Mouse (Mus musculus): ENCODE data around the gene Fam136a.
"Not testable (repeated sequence)": the region's sequence is repeated elsewhere in the genome, so short reads cannot be mapped to it uniquely, and the experiment has no call there.

The Fam136a gene

DNA sequence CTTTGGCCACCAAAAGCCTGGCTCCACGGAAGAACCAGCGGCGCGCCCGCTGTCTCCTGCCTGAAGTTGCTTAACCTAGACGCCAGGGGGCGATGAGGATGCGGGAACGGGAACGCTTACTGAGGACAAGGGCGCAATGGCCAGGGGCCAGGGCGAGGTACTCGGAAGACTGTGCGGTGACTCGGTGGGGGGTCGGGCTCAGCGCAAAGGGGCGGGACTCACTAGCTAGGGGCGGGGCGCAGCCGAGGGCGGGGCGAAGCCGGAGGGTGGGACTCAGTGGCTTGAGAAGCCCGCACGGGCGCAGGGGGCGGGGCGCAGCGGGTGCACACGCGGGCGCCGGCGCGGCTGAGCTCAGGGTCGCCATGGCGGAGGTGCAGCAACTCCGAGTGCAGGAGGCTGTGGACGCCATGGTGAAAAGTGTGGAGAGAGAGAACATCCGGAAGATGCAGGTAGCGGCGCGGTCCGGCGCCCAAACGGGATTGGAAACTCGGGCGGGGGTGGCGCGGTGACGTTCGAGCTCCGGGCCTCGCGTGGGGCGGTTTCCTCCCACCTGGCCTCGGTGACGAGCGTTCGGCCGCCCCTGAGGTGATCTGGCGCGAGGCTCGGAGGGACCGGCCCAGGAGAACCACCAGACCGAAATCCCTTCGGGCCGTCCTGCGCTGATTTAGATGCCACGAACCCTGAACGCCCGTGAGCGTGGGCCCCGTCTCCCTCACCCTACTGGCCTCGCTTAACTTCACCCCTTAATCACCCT is at the start of gene Fam136a:
TSS of gene Fam136a (plus strand) at position 276 of the 754 bp plus-strand sequence.
- peak; percentile 95 for DNase-seq (ENCODE audit: low spot score)

DNA sequence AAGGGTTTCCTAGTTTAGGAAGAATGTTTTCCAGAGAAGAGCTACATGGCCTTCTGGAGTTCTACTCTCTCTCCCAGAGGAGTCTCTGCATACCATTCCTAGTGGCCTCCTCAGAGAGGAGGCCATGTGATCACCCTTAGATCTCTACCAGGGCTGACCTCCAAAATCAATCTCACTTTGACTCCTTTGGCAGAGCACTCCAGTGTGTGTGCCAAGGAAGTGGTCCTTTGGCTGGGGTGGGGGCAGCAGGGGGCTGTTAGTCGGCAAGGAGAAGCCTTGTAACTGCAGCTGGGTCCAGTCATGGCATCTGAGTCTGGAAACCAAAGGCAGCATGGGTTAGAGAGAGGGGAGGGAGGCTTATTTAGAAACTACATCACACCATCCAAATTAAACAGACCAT is 48.4 kb upstream of the Fam136a start:
- no peak for DNase-seq (ENCODE audit: low spot score)

DNA sequence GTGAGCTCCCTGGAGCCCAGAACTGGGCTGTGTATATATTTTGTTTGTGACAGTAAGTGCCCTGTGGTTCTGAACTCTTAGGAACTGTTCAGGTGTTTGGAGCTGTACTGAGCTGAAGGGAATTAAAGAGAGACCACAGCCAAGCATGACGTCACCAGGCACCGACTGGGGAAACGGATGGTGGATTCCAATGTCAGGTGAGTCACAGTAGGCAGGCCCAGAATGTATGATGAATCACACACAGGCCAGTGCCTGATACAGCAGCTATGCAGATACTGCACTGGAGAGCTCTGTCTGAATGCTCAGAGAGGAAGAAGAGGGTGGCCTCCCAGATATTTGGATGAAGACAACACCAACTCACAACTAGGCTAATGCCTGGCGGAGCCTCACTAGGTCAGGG is 46.6 kb upstream of the Fam136a start:
- no peak for DNase-seq (ENCODE audit: low spot score)

DNA sequence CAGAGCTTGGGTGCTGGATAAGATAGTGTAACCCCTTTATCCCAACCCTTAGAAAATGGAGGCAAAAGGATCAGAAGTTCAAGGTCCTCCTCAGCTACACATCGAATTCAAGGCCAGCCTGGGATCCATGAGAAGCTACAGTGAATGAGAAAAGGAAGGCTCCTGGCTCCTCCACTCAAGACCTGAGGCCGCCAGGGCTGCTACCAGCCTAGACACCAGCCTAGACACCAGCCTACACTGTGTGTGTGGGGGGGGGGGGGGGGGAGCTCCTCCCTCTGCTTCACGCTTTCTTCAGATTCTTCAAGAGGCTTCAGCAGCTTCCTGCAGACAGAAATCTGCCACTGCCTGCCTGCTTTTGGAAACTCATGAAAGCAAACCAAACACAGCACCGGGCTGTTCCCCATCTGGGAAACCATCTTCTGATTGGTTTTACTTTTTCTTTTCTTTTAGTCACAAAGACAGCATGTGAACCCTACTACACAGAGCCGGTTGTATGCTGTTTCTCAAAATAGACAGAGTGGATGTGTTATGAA is 43.3 kb upstream of the Fam136a start:
- DNase-seq (ENCODE audit: low spot score) = no peak

DNA sequence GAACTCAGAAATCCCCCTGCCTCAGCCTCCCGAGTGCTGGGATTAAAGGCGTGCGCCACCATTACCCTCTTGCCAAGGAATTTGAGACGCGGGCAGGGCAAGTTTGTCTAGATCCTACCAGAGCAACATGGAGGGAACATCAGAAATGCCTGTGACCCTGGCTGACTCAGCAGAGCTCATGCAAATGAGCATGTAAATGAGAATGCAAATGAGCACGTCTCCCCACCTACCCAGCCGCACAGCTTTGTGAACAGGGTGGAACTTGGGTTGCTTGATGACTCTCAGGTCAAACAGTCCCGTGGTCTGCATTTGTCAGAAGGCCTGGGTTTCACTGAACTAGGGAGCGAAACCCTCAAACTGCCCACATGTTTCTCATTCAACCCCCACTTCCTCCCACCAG is 42.5 kb upstream of the Fam136a start:
- no peak for DNase-seq (ENCODE audit: low spot score)

DNA sequence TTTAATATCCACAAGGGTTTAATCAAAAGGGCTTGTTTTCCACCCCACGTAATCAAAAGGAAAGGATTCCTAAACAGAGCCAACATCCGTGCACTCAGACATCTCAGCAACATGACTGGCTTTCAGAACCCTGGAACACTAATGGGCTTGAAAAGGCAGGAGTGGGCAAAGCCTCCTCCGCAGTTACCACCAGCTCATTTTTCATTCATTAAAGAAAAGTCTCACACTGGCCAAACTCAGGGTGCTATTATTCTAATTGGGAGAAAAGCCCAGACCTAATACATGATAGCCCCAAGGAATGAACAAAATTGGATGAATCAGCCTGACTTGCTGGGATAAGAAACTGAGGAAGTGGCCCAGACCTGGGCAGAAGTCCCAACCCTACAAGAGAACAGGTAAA is 41.0 kb upstream of the Fam136a start:
- DNase-seq (ENCODE audit: low spot score) = no peak

DNA sequence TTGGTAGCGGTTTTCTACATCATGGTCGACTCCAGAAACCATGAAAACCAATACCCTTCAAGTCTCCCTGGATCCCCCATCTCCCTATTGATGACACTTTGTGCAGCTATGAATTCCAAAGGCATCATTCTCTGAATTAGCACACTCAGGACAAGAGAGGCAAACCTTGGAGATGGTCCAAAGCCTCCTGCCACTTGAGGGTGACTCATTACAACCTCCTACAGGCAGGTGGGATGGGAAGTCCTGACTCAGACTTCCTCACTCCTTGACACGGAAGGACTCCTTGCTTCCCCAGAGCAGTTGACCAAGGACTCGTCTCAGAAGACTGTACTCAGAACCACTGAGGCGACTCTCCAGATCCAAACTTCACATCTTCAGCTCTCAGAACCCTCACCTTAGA is 39.8 kb upstream of the Fam136a start:
- no peak for DNase-seq (ENCODE audit: low spot score)

DNA sequence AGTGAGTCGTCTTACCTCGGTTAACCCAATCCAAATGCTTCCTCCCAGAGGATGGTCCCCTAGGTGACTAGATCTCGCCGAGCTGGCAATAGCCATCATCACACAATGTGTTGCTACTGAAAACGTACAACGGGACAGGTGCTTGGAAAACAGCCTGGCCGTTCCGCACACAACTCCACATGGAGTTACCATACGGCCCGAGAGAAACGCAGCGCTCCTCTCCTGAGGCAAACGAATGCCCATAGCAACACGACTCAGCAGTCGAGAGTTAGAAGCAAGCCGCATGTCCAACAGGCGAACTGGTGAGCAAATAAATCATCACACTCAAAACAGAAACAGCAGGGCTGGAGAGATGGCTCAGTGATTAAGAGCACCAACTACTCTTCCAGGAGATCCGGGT is 38.6 kb upstream of the Fam136a start:
- DNase-seq (ENCODE audit: low spot score) = no peak

DNA sequence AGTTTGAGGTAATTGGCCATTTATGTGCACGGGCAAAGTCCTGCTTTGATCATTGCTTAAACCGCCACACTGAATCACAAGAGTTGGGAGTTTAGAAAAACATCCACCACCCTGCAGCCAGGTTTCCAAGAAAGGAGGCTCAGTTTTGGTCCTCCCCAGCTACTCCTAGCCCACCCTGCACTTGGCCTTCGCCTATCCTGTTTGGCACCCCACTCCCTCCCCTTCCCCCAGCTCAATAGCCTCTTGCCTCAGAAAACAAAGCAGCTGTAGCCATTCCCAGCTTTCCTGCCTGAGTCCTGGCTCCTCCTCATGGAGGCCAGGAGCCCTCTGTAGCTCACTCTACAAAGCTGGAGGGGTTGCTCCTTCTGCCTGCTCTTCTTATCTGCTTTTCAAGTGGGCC is 37.1 kb upstream of the Fam136a start:
- no peak for DNase-seq (ENCODE audit: low spot score)

DNA sequence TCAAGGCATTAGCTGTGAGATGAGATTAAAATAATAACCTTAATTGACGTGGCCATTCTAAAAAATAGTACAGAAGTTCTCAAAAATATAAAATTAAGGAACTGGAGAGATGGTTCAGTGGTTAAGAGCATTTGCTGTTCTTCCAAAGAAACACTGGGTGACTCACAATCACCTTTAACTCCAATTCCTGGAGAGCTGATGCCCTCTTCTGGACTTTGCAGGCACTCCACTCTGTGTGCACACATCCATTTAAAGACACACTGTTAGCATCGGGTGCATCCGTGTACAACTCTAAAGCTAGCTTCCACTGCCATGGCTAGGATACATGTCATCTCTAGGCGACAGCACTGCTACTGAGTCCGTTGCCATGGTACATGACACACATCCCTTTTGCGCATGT is 35.5 kb upstream of the Fam136a start:
- DNase-seq (ENCODE audit: low spot score) = no peak

DNA sequence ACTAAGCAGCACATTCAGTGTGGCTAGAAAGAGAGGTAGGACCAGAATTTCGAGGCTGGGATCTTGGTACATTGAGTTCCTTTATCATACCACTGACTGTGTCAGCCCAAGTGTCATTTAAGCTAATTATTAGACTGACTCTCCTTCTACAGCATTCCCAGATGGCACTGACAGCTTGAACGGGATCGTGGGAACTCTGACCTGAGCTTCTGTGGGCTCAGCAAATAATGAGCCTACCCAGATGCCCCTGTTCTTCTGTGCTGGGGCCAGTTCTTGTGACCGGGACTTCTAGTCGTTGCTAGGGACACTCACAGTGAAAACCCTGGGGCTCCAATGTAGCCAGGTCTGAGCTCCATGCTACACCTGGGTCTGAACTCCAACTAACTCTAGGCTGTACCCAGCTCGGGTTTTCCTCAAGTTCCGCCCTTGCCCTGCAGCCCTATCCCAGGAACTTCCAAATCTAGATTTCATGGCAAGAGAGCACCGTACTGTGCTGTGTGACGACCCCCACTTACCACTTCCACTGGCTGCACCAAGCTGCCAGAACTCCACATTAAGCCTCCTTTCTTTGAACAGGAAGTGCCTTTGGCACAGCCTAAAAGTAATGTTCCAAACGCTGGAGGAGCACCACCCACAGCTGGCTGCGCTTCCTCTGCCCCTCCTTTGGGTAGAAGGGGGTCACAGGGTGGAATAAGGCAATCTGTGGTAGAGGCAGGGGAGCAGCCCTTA is 30.2 kb upstream of the Fam136a start:
- DNase-seq (ENCODE audit: low spot score) = no peak

DNA sequence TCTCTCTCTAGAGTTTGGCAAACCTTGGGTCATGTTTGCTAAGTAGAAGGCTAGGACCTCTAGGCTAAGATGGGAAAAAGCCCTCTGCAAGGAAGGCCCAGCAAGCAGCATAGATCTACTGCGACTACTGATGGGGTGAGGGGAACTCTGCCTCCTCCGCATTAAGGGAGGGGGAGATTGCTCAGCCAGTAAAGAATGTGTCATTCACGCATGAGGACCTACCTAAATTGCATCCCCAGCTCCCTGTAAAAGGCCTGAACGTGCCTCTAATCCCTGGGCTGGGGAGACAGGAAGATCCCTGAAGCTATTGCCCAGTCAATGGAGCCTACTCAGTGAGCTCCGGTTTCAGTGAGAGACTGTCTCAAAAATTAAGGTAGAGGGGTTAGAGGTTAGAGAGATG is 29.6 kb upstream of the Fam136a start:
- DNase-seq (ENCODE audit: low spot score) = no peak

DNA sequence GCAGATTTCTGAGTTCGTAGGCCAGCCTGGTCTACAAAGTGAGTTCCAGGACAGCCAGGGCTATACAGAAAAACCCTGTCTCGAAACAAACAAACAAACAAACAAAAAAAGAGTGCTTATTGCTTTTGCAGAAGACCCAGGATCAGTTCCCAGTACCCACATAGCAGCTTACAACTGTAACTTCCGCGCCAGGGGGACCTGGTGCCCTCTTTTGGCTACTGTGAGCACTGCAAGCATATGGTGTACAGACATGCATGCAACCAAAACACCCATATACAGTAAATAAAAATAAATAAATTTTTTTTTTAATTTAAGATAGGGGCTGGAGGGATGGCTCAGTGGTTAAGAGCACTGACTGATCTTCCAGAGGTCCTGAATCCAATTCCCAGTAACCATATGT is 29.1 kb upstream of the Fam136a start:
- not testable (repeated sequence) for DNase-seq (ENCODE audit: low spot score)

DNA sequence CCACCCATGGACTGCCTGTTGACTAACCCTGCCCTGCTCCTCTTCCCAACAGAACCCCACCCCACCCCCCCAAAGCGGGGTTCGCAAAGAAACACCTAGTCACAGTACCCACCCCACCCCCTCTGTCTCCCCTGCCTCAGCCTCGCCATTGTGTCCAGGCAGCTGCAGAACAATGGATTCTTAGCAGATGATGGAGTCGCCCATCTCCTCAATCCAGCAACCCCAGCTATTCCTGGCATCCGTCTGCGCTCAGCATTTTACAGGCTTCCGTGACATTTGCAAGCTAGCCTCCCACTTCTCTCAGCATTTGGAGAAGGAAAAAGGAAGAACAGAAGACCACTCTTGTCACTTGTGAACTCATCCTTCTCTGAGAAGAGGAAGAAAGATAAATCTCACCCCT is 21.8 kb upstream of the Fam136a start:
- DNase-seq (ENCODE audit: low spot score) = no peak

DNA sequence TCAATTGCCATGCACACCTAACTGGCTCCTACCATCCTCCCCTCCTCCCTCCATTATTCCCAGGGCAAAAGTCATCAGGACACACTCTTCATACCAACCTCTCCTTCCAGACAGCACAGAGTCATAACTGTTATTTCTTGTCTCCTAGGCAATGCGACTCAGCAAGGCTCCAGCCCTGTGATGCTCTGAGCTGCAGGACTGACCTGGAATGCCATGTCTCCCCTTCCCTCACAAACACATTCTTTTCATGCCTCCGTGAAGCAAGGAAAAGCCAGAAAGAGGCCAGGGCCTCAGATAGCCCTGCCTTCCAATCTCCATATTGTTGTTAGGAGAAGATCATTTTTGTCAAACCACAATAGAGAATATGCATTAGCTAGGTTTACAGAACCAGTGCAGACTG is 19.4 kb upstream of the Fam136a start:
- no peak for DNase-seq (ENCODE audit: low spot score)

DNA sequence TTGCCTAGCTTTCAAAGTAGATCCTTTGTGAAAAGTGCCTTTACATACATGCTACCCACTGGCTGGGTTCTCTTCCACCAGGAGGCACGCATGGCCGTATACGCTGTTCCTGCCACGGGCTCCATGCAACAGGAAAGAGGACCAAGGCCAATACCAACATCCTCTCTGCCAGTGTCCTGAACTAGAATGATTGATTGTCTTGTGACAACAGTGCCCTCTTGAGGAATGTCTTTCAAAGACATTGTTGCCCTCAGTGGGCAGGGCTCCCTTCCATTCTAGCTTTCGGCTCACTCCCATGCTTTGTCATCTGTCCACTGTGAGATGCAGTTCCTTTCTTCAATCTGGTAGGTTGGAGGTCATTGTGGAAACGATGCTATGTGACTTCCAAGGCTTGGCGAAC is 16.2 kb upstream of the Fam136a start:
- DNase-seq (ENCODE audit: low spot score) = no peak

DNA sequence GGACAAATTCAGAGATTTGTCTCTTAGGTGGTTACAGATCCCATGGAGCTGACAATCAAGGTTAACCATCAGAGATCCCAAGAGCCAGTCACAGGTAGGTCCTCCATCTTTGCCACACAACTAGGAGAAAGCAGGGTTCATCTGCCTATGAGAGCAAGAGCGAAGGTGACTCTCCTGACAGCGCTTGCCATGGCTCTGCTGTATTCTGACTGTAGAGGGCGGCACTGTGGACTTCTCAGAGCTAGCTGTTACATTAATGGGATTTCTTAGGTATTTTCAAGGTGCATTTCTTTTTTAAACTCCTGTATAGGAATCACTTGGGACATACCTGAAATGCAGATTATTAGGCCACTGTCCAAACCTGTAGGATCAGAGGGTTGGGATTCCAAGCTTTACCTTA is 10.5 kb upstream of the Fam136a start:
- no peak for DNase-seq (ENCODE audit: low spot score)

DNA sequence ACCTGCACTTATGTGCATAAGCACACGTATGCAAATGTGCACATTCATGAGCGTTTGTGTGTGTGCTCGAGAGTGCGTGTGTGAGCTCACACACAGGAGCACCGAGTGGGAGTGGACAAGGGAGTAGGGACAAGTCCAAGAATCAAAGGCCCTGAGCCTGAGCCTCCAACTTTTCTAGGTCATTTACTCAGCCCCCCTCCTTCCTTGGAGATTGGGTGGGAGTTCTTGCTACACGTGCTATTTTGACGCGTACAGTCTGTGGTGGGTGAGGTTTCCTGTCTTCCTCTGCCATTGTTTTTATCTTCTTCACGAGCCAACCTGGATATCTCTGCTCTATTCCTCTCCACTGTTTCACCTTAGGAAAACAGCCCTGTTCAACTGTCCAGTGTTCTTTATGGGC is 8.5 kb upstream of the Fam136a start:
- DNase-seq (ENCODE audit: low spot score) = no peak

DNA sequence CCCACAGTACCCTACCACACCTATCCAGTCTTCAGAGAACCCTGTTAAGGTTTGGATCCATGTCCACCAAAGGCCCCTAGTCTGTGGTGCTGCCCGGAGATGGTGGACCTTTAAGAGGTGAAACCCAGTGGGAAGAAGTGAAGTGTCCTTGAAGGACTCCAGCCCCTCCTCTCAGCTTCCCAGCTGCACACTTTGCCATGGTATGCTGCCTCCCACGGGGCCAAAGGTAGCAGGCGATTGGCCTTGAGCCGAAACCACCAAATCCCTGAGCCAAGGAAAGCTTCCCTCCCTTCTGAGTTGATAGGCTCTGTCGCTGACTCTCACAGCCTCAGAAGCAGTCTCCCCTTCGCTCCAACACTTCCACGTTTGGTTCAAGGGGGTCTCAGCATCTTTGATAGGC is 4.8 kb upstream of the Fam136a start:
- no peak for DNase-seq (ENCODE audit: low spot score)

DNA sequence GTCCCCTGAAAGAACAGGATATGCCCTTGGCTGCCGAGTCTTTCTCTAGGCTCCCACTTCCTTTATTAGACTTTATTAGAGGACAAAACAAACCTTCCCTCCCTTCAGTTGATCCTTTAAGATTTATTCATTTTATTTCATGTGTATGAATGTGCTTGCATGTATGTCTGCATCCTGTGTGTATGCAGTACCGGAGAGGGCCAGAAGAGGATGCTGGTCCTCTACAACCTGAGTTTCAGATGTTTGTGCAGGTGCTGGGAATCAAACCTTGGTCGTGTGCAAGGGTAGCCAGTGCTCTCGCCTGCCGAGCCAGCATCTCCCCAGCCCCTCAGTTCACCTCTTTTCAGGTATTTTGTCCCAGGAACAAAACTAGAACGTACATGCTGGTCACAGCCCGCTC is 4.1 kb upstream of the Fam136a start:
- no peak for DNase-seq (ENCODE audit: low spot score)

DNA sequence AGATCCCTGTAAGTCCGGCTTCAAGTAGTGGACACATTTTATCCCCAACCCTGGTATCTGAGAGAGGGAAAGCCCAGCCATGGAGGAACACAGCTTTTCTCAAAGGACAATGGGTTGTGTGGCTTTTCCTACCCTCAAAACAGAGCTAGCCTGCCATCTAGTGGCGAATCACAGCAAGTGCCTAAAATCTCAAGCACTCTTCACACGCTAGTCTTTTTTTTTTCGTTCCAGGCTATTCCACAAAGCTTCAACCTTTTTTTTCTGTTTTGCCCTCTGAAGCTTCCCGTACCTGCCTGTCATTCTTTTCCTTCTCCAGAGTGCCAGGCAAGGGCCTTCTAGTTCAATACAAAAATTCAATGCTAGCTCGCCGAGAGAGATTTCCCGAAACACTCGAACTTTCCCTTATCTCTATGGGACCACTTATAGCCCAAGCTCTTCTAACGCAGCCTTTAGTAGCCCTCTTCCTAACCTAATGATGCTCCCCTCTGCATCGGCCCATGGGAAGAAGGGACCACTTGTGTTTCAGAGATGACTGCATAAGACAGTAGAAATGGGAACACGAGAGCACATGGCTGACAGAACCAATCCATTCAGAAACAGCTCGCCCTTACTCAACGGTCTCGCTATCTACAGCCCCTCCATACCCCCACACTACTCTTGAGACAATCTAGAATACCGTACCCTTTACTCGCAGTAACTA is 854 bp upstream of the Fam136a start:
- peak; percentile 78 for DNase-seq (ENCODE audit: low spot score)

DNA sequence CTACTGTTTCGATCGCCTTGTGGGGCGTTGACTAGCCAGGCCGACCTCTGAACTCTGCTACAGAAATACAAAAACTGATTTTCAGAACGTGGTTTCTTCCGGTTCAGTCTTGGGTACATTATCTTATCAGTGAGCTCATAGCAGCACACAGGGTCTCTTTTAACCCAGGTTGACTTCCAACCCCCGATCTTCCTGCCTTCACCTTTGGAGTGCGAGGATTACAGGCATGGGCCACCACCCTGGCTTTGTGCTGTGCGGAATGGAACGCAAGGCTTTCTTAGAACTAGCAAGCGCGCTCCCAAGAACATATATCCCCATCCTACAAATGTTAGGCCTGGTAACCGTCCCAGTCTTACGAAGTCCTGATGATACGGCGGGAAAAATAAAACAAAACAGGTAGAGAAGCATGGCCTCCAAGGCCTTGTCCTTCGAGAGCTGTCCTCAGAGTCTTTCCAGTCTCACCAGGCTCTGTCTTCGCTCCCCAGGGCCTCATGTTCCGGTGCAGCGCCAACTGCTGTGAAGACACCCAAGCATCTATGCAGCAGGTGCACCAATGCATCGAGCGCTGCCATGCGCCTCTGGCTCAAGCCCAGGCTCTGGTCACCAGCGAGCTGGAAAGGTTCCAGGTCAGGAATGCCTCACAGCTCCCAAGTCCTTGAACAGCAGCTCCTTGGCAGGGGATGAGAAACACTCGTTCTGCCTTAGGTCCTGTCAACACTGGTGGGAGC is 843 bp downstream of the Fam136a start:
- DNase-seq (ENCODE audit: low spot score) = peak; percentile 28

All from c-Kit-positive CD71-positive TER-119-positive erythroid progenitor cells, embryonic 14.5 days (primary cell).